Mouse (Mus musculus): ENCODE measurements around the gene Gm45618. TPM values are rescaled to one million over a fixed set of nuclear protein-coding genes. Genes with fewer than 3 reads are reported as not detected.

Gm45618 gene
- polyA plus RNA-seq, 2 experiments from 2014 or later, result not detected

- no peak for ATAC-seq
Measured at GRCm38 (mm10) chr7:142093696-142094240, 26.8 kb downstream of the Gm45618 start.

GRCm38 (mm10) chr7:142092991-142093390 is 27.5 kb downstream of the Gm45618 start:
- ATAC-seq, result no peak

GRCm38 (mm10) chr7:142091848-142092247 is 28.7 kb downstream of the Gm45618 start:
- no peak for ATAC-seq

GRCm38 (mm10) chr7:142089648-142090447 is 30.7 kb downstream of the Gm45618 start:
- ATAC-seq, result no peak

GRCm38 (mm10) chr7:142088886-142089285 is 31.6 kb downstream of the Gm45618 start:
- ATAC-seq, result no peak

- no peak for ATAC-seq
Measured at GRCm38 (mm10) chr7:142087069-142087652, 33.4 kb downstream of the Gm45618 start.

- no peak for ATAC-seq
Measured at GRCm38 (mm10) chr7:142086159-142086905, 34.2 kb downstream of the Gm45618 start.

- ATAC-seq, result no peak
Measured at GRCm38 (mm10) chr7:142084820-142085219, 35.7 kb downstream of the Gm45618 start.

- ATAC-seq, result no peak
Measured at GRCm38 (mm10) chr7:142084395-142084794, 36.1 kb downstream of the Gm45618 start.

GRCm38 (mm10) chr7:142083588-142084317 is 36.8 kb downstream of the Gm45618 start:
- no peak for ATAC-seq

- ATAC-seq, result no peak
Measured at GRCm38 (mm10) chr7:142082607-142083006, 37.9 kb downstream of the Gm45618 start.

GRCm38 (mm10) chr7:142082179-142082578 is 38.4 kb downstream of the Gm45618 start:
- ATAC-seq, result no peak

GRCm38 (mm10) chr7:142081736-142082135 is 38.8 kb downstream of the Gm45618 start:
- no peak for ATAC-seq

GRCm38 (mm10) chr7:142080876-142081275 is 39.7 kb downstream of the Gm45618 start:
- ATAC-seq, result no peak

- ATAC-seq, result no peak
Measured at GRCm38 (mm10) chr7:142079365-142079764, 41.2 kb downstream of the Gm45618 start.

- no peak for ATAC-seq
Measured at GRCm38 (mm10) chr7:142077138-142077537, 43.4 kb downstream of the Gm45618 start.

GRCm38 (mm10) chr7:142074146-142074886 is 46.2 kb downstream of the Gm45618 start:
- ATAC-seq, result no peak

GRCm38 (mm10) chr7:142071717-142072116 is 48.8 kb downstream of the Gm45618 start:
- no peak for ATAC-seq

GRCm38 (mm10) chr7:142071212-142071578 is 49.3 kb downstream of the Gm45618 start:
- no peak for ATAC-seq

- no peak for ATAC-seq
Measured at GRCm38 (mm10) chr7:142070458-142071211, 49.9 kb downstream of the Gm45618 start.

Measured in activated CD4-positive, CD25-positive, alpha-beta regulatory T cell, adult 4 months (primary cell).